Comparison of ENCODE assay signal across 9 mouse cellular contexts in genomic region chr12:83073879-83074368, GRCm38 (mm10).
DNase-seq lines count a peak whose midpoint lies in the region; ATAC-seq and TF ChIP-seq lines count a peak whose summit lies in the region.
"Had no signal": no experiment of that assay in that cellular context is flagged by ENCODE, and none has a peak within 500 bp of the region (broad histone marks: within the 10 kb centered on the region; RNA-seq: fewer than 3 reads in every experiment).

No protein-coding gene starts in this region.

- peaks cover 17% of the 10 kb centered on the region for H3K4me1 ChIP-seq in midbrain, embryonic 10.5 days
- peaks cover 16% of the 10 kb centered on the region for H3K4me1 ChIP-seq in midbrain, embryonic 16.5 days (ENCODE audit: control insufficient read depth, insufficient read depth, low read length)
- peaks cover 23% of the 10 kb centered on the region for H3K4me1 ChIP-seq in hindbrain, embryonic 14.5 days (replicated peaks; ENCODE audit: control insufficient read depth, insufficient read depth, low read length)
- peaks cover 3% of the 10 kb centered on the region; the same call in 1 of the 2 replicates for H3K4me1 ChIP-seq in midbrain, postnatal 0 days (ENCODE audit: insufficient read depth, low read length)

- TF ChIP-seq CTCF in midbrain, postnatal 0 days (IDR thresholded peaks at IDR 0.05) = no peak

- H3K4me2 ChIP-seq in midbrain, embryonic 16.5 days (ENCODE audit: low read length) = no peak overlapping the region
- no peak overlapping the region for H3K4me2 ChIP-seq in hindbrain, embryonic 14.5 days (replicated peaks)
- H3K4me2 ChIP-seq in midbrain, postnatal 0 days (ENCODE audit: low read depth, low read length, poor library complexity, severe bottlenecking) = no peak overlapping the region

- 69% methylated on average over 6 of the region's 6 CpGs for WGBS in midbrain, embryonic 10.5 days
- WGBS in midbrain, embryonic 16.5 days = 70% methylated on average over 6 of the region's 6 CpGs
- WGBS in hindbrain, embryonic 14.5 days = 75% methylated on average over 6 of the region's 6 CpGs
- WGBS in midbrain, postnatal 0 days = 58% methylated on average over 6 of the region's 6 CpGs

- no peak overlapping the region for H3K9ac ChIP-seq in midbrain, embryonic 16.5 days (ENCODE audit: low read depth, low read length)
- H3K9ac ChIP-seq in hindbrain, embryonic 14.5 days = no peak overlapping the region; the same call in 1 of the 2 replicates
- H3K9ac ChIP-seq in midbrain, postnatal 0 days (replicated peaks; ENCODE audit: low read length, poor library complexity, severe bottlenecking) = no peak overlapping the region

- H3K9me3 ChIP-seq in midbrain, embryonic 10.5 days (replicated peaks) = no peaks in the 10 kb centered on the region
- H3K9me3 ChIP-seq in midbrain, embryonic 16.5 days (replicated peaks; ENCODE audit: control insufficient read depth, low read length, poor library complexity, severe bottlenecking) = no peaks in the 10 kb centered on the region
- no peaks in the 10 kb centered on the region for H3K9me3 ChIP-seq in hindbrain, embryonic 14.5 days (ENCODE audit: control insufficient read depth, low read length)
- no peaks in the 10 kb centered on the region for H3K9me3 ChIP-seq in midbrain, postnatal 0 days (ENCODE audit: low read length)

- no peaks in the 10 kb centered on the region for H3K27me3 ChIP-seq in midbrain, embryonic 10.5 days (ENCODE audit: low read depth, poor library complexity, severe bottlenecking)
- H3K27me3 ChIP-seq in midbrain, embryonic 16.5 days (ENCODE audit: control insufficient read depth, insufficient read depth, low read depth, low read length) = no peaks in the 10 kb centered on the region
- no peaks in the 10 kb centered on the region for H3K27me3 ChIP-seq in hindbrain, embryonic 14.5 days (ENCODE audit: control insufficient read depth, insufficient read depth, low read length)
- no peaks in the 10 kb centered on the region for H3K27me3 ChIP-seq in midbrain, postnatal 0 days (ENCODE audit: insufficient read depth, low read length)

- H3K4me3 ChIP-seq in midbrain, embryonic 10.5 days = no peak overlapping the region
- no peak overlapping the region for H3K4me3 ChIP-seq in midbrain, embryonic 16.5 days (ENCODE audit: low read depth, low read length)
- H3K4me3 ChIP-seq in hindbrain, embryonic 14.5 days (replicated peaks; ENCODE audit: low read length) = no peak overlapping the region
- H3K4me3 ChIP-seq in midbrain, postnatal 0 days (ENCODE audit: low read depth, low read length) = no peak overlapping the region

- ATAC-seq in midbrain, embryonic 16.5 days = no peak; the same call in 1 of the 2 replicates
- ATAC-seq in hindbrain, embryonic 14.5 days (ENCODE audit: low FRiP score) = no peak
- ATAC-seq in midbrain, postnatal 0 days (ENCODE audit: low FRiP score) = no peak
- ATAC-seq: inflammation-experienced regulatory T-cells, adult 6 months had no signal

- H3K27ac ChIP-seq in midbrain, embryonic 10.5 days (replicated peaks) = peak overlapping the region; percentile 61
- H3K27ac ChIP-seq in midbrain, embryonic 16.5 days (ENCODE audit: low read length) = no peak overlapping the region
- H3K27ac ChIP-seq in hindbrain, embryonic 14.5 days = peak overlapping the region; percentile 43; the same call in 1 of the 2 replicates
- H3K27ac ChIP-seq in midbrain, postnatal 0 days (ENCODE audit: low read depth, low read length) = peak overlapping the region; percentile 38; the same call in 1 of the 2 replicates

- peak; percentile 66 for DNase-seq in heart, adult 11 months
- DNase-seq in heart, adult 8-10 months (ENCODE audit: low spot score) = no peak
- no peak for DNase-seq in midbrain, embryonic 10.5 days (ENCODE audit: low spot score)
- DNase-seq in hindbrain, embryonic 14.5 days (ENCODE audit: low spot score) = no peak
- no peak for DNase-seq in midbrain, postnatal 0 days (ENCODE audit: low spot score)
- no peak for DNase-seq in layer of hippocampus, adult 9-11 months
- no peak for DNase-seq in MN1 (ENCODE audit: low spot score)

- no peaks in the 10 kb centered on the region for H3K36me3 ChIP-seq in midbrain, embryonic 10.5 days
- H3K36me3 ChIP-seq in midbrain, embryonic 16.5 days (ENCODE audit: control insufficient read depth, insufficient read depth, low read length) = no peaks in the 10 kb centered on the region
- H3K36me3 ChIP-seq in hindbrain, embryonic 14.5 days (replicated peaks; ENCODE audit: control insufficient read depth, insufficient read depth) = no peaks in the 10 kb centered on the region
- no peaks in the 10 kb centered on the region for H3K36me3 ChIP-seq in midbrain, postnatal 0 days (ENCODE audit: insufficient read depth, low read length)
